18 mouse cellular contexts compared by ENCODE assay signal in genomic region chr13:3753291-3753690, GRCm38 (mm10). TPM values are rescaled to one million over a fixed set of nuclear protein-coding genes. Genes with fewer than 3 reads are reported as not detected.
"Had no signal": no experiment of that assay in that cellular context is flagged by ENCODE, and none has a peak within 500 bp of the region (broad histone marks: within the 10 kb centered on the region; RNA-seq: fewer than 3 reads in every experiment).

No protein-coding gene starts in this region.

- H3K36me3 ChIP-seq: lung, embryonic 15.5 days; midbrain, embryonic 13.5 days; midbrain, embryonic 15.5 days; neural tube, embryonic 12.5 days had no signal

- DNase-seq: lung, adult 2 months; lung, postnatal 14 days; lung, postnatal 36 days; right cerebral cortex, postnatal 14 days; spleen, adult 18-20 months; thymus, adult 18-20 months; thymus, postnatal 14 days; thymus, postnatal 36 days had no signal

- H3K27me3 ChIP-seq: lung, embryonic 15.5 days; megakaryocyte, embryonic 14.5 days; midbrain, embryonic 13.5 days; midbrain, embryonic 15.5 days; neural tube, embryonic 12.5 days had no signal

- H3K27ac ChIP-seq: lung, embryonic 15.5 days; macrophage; midbrain, embryonic 13.5 days; midbrain, embryonic 15.5 days; neural tube, embryonic 12.5 days had no signal

- ATAC-seq: lung, postnatal 0 days; midbrain, embryonic 13.5 days; midbrain, embryonic 15.5 days had no signal

- H3K4me3 ChIP-seq: lung, embryonic 15.5 days; megakaryocyte, embryonic 14.5 days; midbrain, embryonic 13.5 days; midbrain, embryonic 15.5 days; neural tube, embryonic 12.5 days had no signal

- H3K4me2 ChIP-seq: lung, embryonic 15.5 days; midbrain, embryonic 11.5 days; midbrain, embryonic 13.5 days; midbrain, embryonic 15.5 days; neural tube, embryonic 12.5 days had no signal

- H3K9me3 ChIP-seq: lung, embryonic 15.5 days; midbrain, embryonic 13.5 days; midbrain, embryonic 15.5 days; neural tube, embryonic 12.5 days had no signal

- H3K4me1 ChIP-seq: midbrain, embryonic 13.5 days; midbrain, embryonic 15.5 days; neural tube, embryonic 12.5 days had no signal

- H3K9ac ChIP-seq: lung, embryonic 15.5 days; midbrain, embryonic 13.5 days; midbrain, embryonic 15.5 days; neural tube, embryonic 12.5 days had no signal

RNA-seq across cellular contexts. Expression of gene Calml3, which starts 50.8 kb away (rescaled TPM):
- polyA plus RNA-seq: macrophage; midbrain, embryonic 11.5 days; midbrain, embryonic 13.5 days; midbrain, embryonic 15.5 days; midbrain, postnatal 0 days; neural tube, embryonic 12.5 days; neural tube, embryonic 14.5 days had no signal
